Mouse (Mus musculus) CD4-positive, CD25-positive, alpha-beta regulatory T cell, adult 9 weeks (primary cell): ENCODE measurements around the gene Kcnmb3. TPM values are rescaled to one million over a fixed set of nuclear protein-coding genes. Genes with fewer than 3 reads are reported as not detected.

Experiments
- polyA plus RNA-seq: library from polyadenylated mRNA; unstranded; fragments of 100-300 nt; shearing (Covaris generic); gene quantifications from one replicate; pipeline ENCODE4 v1.2.1, GENCODE M21; 2017

Kcnmb3 gene
- 0.42 TPM for polyA plus RNA-seq

DNA sequence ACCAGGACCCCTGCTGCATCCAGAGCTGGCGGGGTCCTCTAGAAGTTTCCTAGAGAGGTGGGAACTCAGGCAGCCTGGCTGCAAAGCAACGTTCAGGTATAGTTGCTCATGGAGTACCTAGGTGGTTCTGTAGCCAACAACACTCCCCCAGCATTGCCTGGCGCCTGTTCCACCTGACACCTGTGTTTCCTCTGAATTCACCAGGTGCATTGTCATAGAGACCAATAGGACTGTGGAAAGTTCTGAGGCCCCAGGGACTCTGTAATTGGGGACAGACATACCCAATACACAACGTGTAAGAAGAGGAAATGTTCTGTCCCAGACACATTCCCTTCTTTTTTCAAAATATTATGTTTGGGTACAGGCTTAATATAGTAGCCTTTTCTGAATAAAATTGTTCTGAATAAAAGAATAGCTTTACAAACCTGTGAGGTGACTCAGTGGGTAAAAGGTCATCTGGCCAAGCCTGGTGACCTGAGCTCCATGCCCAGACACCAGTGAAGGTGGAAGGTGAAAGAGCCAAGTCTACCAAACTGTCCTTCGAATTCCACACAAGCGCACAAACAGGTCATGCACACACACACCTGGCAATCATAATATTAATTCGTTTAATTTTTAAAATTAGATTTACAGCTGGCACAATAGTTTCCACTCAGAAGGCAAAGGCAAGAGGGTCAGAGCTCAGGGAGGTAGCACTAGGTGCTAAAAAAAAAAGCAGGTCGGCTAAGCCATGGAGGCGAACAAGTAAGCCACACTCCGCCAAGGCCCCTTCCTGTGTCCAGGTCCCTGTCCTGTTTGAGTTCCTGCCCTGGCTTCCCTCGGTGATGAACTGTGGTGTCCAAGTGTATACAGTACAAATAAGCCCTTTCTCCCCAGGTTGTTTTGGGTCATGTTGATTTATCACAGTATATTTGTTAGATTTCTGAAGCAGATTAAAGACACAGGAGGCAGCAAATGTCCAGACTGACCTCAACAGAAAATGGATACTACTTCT lies at the start of gene Kcnmb3:
Kcnmb3 (minus strand) TSS at position 135 of the 994 bp plus-strand sequence.

DNA sequence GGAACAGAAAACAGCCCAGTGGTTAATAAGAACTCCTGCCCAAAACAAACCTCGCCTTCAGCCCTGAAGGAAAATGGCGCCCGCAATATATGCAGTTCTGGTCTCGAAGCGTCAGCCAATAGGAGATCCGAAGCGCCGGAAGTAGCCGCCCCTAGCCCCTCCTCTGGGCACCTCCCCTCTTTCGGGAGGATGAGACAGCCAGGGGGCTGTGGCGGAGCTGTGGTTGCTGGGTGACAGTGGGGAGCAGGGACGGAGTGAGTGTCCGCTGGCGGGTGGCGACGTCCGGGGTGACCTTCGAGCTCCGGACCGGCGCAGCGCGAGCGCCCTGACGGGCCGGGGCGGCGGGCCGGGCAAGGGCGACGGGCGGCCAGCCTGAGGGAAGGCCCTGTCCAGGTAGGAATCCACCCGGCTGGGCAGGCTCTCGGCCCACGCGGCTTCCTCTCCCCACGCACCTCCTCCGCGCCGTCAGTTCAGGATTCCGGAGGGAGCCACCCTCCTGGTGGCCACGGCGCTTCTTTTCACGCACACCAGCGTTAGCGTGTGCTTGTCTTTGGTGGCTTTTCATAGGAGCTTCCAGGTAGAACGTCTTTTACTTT lies 37.4 kb upstream of the Kcnmb3 start, which contains the start of gene Mfn1:
Mfn1 (plus strand) TSS at position 163 of the 596 bp plus-strand sequence.

DNA sequence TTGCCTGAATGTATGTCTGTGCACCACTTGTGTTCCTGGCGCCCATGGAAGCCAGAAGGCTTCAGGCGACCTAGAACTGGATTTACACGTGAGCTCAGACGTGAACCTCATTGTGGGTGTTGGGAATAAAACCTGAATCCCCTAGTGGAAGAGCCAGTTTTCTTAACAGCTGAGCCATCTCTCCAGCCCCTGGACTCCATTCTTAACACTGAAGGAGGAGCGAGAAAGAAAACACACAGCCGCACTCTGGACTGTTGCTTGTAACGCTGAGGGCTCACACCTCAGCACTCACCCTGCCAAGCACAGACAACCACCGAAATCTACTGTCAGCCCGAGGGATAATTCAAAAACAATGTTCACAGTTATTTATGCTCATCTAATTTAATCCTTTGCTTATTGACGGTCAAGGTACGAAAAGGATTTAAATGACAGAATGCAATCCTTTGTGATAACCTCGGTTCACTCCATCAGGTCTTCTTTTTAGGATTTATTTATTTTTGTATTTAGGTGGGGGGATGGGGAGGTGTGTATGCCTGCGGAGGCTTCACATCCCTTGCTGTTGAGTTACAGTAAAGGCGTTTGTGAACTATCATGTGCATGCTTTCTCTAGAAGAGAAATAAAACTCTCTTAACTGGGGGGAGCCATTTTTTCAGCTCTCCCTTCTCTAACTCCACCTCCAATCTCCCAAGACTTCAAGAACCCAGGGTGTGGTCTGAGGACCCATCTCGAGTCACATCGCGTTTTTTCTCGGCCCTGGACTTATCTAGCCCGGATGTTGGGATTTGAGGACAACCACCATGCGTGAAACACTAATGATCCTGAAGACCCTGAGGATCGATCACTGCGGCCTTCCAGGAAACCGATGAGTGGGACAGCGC lies 17.7 kb upstream of the Kcnmb3 start, which contains the start of gene Zfp639:
Zfp639 (plus strand) TSS at position 764 of the 879 bp plus-strand sequence.

Other genes starting within 250 kb of the Kcnmb3 start
- gene Zmat3, start 126.2 kb downstream of the Kcnmb3 start, polyA plus RNA-seq: 2.4 TPM
- gene Pik3ca, start 94.6 kb downstream of the Kcnmb3 start, polyA plus RNA-seq: 8.6 TPM
- 34.1 TPM for gene Zfp639, start 18.0 kb upstream of the Kcnmb3 start, polyA plus RNA-seq
- 9.8 TPM for gene Mfn1, start 37.2 kb upstream of the Kcnmb3 start, polyA plus RNA-seq
- 11.4 TPM for gene Gnb4, start 124.4 kb upstream of the Kcnmb3 start, polyA plus RNA-seq
- 117 TPM for gene Actl6a, start 214.1 kb upstream of the Kcnmb3 start, polyA plus RNA-seq
- 205 TPM for gene Ndufb5, start 244.8 kb upstream of the Kcnmb3 start, polyA plus RNA-seq
- 27.0 TPM for gene Mrpl47, start 245.4 kb upstream of the Kcnmb3 start, polyA plus RNA-seq